Mouse (Mus musculus): ENCODE data around the gene Ppp1r12a. TPM values are rescaled to one million over a fixed set of nuclear protein-coding genes. Genes with fewer than 3 reads are reported as not detected.

The Ppp1r12a gene
- total and polyA plus RNA-seq, 3 experiments = 19.4 to 59.4 (median 58.3) TPM

DNA sequence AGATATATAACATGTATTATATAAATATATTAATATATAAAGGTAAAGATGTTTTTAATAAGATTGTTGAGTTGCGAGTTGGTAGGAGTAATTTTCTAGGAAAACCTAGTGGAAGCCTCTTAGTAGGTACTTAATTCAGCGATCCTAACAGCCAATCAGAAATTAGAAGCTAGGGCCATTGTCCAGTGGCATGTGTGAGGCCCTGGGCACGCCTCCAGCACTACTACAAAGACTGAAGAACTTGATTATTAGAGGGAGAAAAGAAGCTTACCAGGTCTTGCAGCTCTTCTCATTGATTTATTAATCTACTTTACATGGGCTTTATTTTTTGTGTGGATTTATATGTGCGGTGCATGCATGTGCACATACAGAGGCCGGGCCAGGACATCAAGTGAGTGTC is 123.0 kb downstream of the Ppp1r12a start:
- no peak overlapping the region for H3K27ac ChIP-seq
- no peak for DNase-seq
- H3K27me3 ChIP-seq (ENCODE audit: control insufficient read depth, insufficient read depth, low read length) = no peaks in the 10 kb centered on the region
- no peaks in the 10 kb centered on the region for H3K36me3 ChIP-seq (ENCODE audit: control insufficient read depth, insufficient read depth, low read length)
- WGBS = 90% methylated on average over 5 of the region's 5 CpGs
- H3K4me3 ChIP-seq = no peak overlapping the region
- no peaks in the 10 kb centered on the region for H3K4me1 ChIP-seq (ENCODE audit: control insufficient read depth, insufficient read depth, low read length)
- no peaks in the 10 kb centered on the region for H3K79me2 ChIP-seq (replicated peaks; ENCODE audit: control insufficient read depth, insufficient read depth, low read length)
- no peak for TF ChIP-seq CTCF (IDR thresholded peaks at IDR 0.05)
- no peak for TF ChIP-seq EP300 (IDR thresholded peaks at IDR 0.05; ENCODE audit: insufficient read depth, low read depth, low read length)
- no peak for TF ChIP-seq POLR2A (IDR thresholded peaks at IDR 0.05; ENCODE audit: insufficient read depth, low read depth, low read length)
- H3K9ac ChIP-seq (ENCODE audit: low read depth, low read length) = no peak overlapping the region
- intact Hi-C loops (cut with DNase I) = loop anchor here (10.0 kb wide), 1 partner anchor 430 kb away; no protein-coding TSS in a partner anchor

DNA sequence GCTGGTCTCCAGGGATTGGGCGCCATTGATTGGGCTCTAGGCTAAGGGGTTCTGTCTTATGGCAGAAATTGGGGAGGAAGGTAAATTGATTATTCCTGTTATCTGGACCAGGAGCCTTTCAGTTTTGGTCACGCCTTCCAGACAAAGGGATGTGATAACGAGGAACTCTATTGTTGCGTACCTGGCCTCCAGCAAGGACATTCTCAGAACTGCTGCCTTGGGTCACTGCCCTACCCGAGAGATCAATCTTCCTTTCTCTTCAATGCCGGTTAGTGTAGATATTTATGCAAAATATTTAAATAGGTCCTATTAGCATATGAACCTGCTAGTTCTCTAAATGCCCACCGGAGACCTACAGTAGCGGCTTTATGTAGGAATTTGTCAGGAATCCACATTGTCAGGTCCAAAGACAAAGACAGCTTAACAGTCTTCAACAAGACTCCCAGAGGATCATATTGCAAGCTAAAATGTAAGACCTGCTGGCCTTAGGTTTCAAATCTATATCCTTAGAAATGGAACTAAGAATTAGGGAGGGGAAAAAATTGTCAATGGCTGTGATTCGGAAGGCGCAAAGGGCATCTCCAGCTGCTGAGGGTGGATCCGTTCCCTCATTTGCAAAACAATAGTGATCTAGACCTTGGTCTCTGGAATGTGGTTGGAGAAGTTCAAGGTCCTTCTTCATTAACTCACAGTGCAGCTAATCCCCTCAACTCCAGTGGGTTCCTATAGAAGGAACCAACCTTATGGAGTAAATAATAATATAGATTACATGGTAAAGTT is 124.9 kb downstream of the Ppp1r12a start:
- TF ChIP-seq EP300 (IDR thresholded peaks at IDR 0.05; ENCODE audit: insufficient read depth, low read depth, low read length) = no peak
- TF ChIP-seq POLR2A (IDR thresholded peaks at IDR 0.05; ENCODE audit: insufficient read depth, low read depth, low read length) = no peak
- no peak for TF ChIP-seq CTCF (IDR thresholded peaks at IDR 0.05)
- Histone ChIP-seq H3K27ac (no peak overlapping the region), H3K9ac (ENCODE audit: low read depth, low read length) (no peak overlapping the region), H3K27me3 (ENCODE audit: control insufficient read depth, insufficient read depth, low read length) (no peaks in the 10 kb centered on the region), H3K4me3 (no peak overlapping the region), H3K36me3 (ENCODE audit: control insufficient read depth, insufficient read depth, low read length) (no peaks in the 10 kb centered on the region), H3K79me2 (replicated peaks; ENCODE audit: control insufficient read depth, insufficient read depth, low read length) (no peaks in the 10 kb centered on the region), H3K4me1 (ENCODE audit: control insufficient read depth, insufficient read depth, low read length) (no peaks in the 10 kb centered on the region)
- intact Hi-C loops (cut with DNase I) = loop anchor here (10.0 kb wide), 1 partner anchor 432 kb away; no protein-coding TSS in a partner anchor
- no peak for DNase-seq
- 79% methylated on average over 11 of the region's 11 CpGs for WGBS

DNA sequence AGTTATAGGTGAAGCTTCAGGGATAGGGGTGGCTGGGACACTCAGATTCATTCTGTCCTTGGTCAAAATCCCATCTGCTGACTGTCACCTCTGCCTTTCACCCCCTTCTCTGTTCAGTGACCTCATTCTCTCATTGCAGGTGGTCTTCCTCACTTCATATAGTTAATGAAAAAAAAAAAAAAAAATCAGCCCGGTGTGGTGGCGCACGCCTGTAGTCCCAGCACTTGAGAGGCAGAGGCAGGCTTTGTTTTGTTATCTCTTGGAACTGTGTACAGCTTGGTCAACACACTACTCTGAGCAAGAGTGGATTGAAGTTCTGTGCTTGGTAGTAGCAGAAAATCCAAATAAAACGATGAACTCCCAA is 125.4 kb downstream of the Ppp1r12a start:
- Histone ChIP-seq H3K9ac (ENCODE audit: low read depth, low read length) (no peak overlapping the region), H3K4me3 (no peak overlapping the region), H3K4me1 (ENCODE audit: control insufficient read depth, insufficient read depth, low read length) (no peaks in the 10 kb centered on the region), H3K36me3 (ENCODE audit: control insufficient read depth, insufficient read depth, low read length) (no peaks in the 10 kb centered on the region), H3K27ac (no peak overlapping the region), H3K79me2 (replicated peaks; ENCODE audit: control insufficient read depth, insufficient read depth, low read length) (no peaks in the 10 kb centered on the region), H3K27me3 (ENCODE audit: control insufficient read depth, insufficient read depth, low read length) (no peaks in the 10 kb centered on the region)
- intact Hi-C loops (cut with DNase I) = loop anchor here (10.0 kb wide), 1 partner anchor 433 kb away; no protein-coding TSS in a partner anchor
- DNase-seq = no peak
- 49% methylated on average over 4 of the region's 4 CpGs for WGBS
- no peak for TF ChIP-seq CTCF (IDR thresholded peaks at IDR 0.05)
- TF ChIP-seq EP300 (IDR thresholded peaks at IDR 0.05; ENCODE audit: insufficient read depth, low read depth, low read length) = no peak
- no peak for TF ChIP-seq POLR2A (IDR thresholded peaks at IDR 0.05; ENCODE audit: insufficient read depth, low read depth, low read length)

DNA sequence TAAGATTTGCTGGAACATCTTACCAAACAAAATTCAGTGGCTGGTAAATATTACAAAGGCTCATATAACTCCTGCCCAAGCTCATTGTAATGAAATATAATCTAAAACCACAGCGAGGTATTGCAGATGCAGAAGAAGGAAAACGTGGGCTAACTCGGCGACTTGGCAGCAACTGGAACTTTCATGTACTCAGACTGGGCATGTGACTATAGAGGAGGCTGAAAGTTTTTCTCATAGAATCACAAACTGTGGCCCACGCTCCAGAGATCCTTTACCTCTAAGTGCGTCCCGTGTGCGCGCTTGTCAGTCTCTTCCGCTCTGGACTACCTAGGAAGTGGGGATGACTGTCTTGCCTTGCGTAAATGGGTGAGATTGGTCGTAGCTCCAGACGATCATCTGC is 128.1 kb downstream of the Ppp1r12a start:
- Histone ChIP-seq H3K4me3 (no peak overlapping the region), H3K36me3 (ENCODE audit: control insufficient read depth, insufficient read depth, low read length) (no peaks in the 10 kb centered on the region), H3K27me3 (ENCODE audit: control insufficient read depth, insufficient read depth, low read length) (no peaks in the 10 kb centered on the region), H3K79me2 (replicated peaks; ENCODE audit: control insufficient read depth, insufficient read depth, low read length) (no peaks in the 10 kb centered on the region), H3K27ac (no peak overlapping the region), H3K4me1 (ENCODE audit: control insufficient read depth, insufficient read depth, low read length) (no peaks in the 10 kb centered on the region), H3K9ac (ENCODE audit: low read depth, low read length) (no peak overlapping the region)
- WGBS = 95% methylated on average over 13 of the region's 13 CpGs
- TF ChIP-seq CTCF (IDR thresholded peaks at IDR 0.05) = no peak
- TF ChIP-seq POLR2A (IDR thresholded peaks at IDR 0.05; ENCODE audit: insufficient read depth, low read depth, low read length) = no peak
- no peak for TF ChIP-seq EP300 (IDR thresholded peaks at IDR 0.05; ENCODE audit: insufficient read depth, low read depth, low read length)
- intact Hi-C loops (cut with DNase I) = no loop called here
- no peak for DNase-seq

DNA sequence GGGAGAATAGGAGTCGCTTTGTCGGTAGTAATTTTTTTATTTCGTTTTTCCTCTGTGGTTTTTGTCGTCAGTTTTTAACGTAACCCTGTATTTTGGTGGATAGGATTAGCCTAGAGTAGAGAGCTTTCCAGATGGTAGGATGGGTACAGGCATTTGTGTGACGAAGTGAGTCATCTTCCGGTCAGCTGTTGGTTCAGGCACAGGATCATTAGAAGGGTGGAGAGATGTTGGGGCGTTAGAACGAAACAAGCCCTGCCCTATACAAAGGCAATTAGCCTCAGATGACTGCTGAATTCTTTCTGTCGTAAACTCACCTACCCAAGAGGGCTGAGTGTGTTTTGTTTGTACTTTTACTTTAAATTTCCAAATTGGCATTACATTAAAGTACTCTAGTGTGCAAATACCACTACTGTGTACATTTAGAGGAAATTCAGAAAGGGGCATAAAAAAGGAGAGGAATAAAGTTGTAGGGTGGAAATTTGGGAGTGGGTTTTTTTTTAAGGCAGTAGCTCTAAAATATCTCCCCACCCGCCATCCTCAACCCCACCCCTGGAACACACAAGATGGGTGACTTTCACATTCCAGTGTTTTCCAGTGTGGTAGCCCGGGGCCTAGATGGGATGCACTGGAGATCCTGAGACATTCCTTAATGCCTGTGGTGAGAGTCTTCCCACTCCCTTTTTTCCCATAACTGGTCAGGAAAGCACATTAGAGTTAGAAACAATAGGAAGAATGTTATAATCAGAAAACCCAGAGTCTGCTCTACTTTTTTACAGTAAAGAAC is 129.9 kb downstream of the Ppp1r12a start:
- H3K4me1 ChIP-seq (ENCODE audit: control insufficient read depth, insufficient read depth, low read length) = no peaks in the 10 kb centered on the region
- H3K36me3 ChIP-seq (ENCODE audit: control insufficient read depth, insufficient read depth, low read length) = no peaks in the 10 kb centered on the region
- intact Hi-C loops (cut with DNase I) = no loop called here
- no peak overlapping the region for H3K27ac ChIP-seq
- no peak for TF ChIP-seq CTCF (IDR thresholded peaks at IDR 0.05)
- no peak for TF ChIP-seq EP300 (IDR thresholded peaks at IDR 0.05; ENCODE audit: insufficient read depth, low read depth, low read length)
- no peak for TF ChIP-seq POLR2A (IDR thresholded peaks at IDR 0.05; ENCODE audit: insufficient read depth, low read depth, low read length)
- H3K9ac ChIP-seq (ENCODE audit: low read depth, low read length) = no peak overlapping the region
- no peaks in the 10 kb centered on the region for H3K27me3 ChIP-seq (ENCODE audit: control insufficient read depth, insufficient read depth, low read length)
- WGBS = 80% methylated on average over 12 of the region's 12 CpGs
- no peak overlapping the region for H3K4me3 ChIP-seq
- no peaks in the 10 kb centered on the region for H3K79me2 ChIP-seq (replicated peaks; ENCODE audit: control insufficient read depth, insufficient read depth, low read length)
- no peak for DNase-seq

DNA sequence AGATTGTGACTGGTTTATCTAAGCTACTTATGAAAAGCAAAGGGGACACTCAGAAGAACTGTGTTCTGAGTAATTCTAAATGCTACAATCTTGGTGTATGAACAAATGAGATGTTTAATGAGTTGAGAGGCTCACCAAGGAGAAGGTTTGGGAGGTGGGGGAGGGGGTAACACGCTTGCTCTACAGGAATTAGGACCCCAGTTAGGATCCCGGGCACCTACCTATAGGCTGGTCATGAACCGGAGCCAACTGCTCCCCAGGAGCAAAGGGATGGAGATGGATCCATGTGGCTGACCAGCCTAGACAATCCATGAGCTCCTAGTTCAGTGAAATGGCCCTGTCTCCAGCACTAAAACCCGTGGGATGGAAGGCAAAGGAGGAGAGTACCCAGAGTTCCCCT is 130.7 kb downstream of the Ppp1r12a start:
- H3K4me3 ChIP-seq = no peak overlapping the region
- no peaks in the 10 kb centered on the region for H3K36me3 ChIP-seq (ENCODE audit: control insufficient read depth, insufficient read depth, low read length)
- DNase-seq = no peak
- no peaks in the 10 kb centered on the region for H3K4me1 ChIP-seq (ENCODE audit: control insufficient read depth, insufficient read depth, low read length)
- intact Hi-C loops (cut with DNase I) = no loop called here
- H3K9ac ChIP-seq (ENCODE audit: low read depth, low read length) = no peak overlapping the region
- TF ChIP-seq POLR2A (IDR thresholded peaks at IDR 0.05; ENCODE audit: insufficient read depth, low read depth, low read length) = no peak
- H3K27ac ChIP-seq = no peak overlapping the region
- 91% methylated on average over 4 of the region's 4 CpGs for WGBS
- H3K27me3 ChIP-seq (ENCODE audit: control insufficient read depth, insufficient read depth, low read length) = no peaks in the 10 kb centered on the region
- no peaks in the 10 kb centered on the region for H3K79me2 ChIP-seq (replicated peaks; ENCODE audit: control insufficient read depth, insufficient read depth, low read length)
